Mouse (Mus musculus): ENCODE data around the gene Nfat5. TPM values are rescaled to one million over a fixed set of nuclear protein-coding genes. Genes with fewer than 3 reads are reported as not detected.

The Nfat5 gene
- polyA plus RNA-seq, 1 experiment, result 15.5 TPM

GRCm38 (mm10) chr8:107385063-107385462 is 91.8 kb downstream of the Nfat5 start:
- Histone ChIP-seq H3K4me3 (ENCODE audit: low read depth, low read length) (no peak overlapping the region), H3K27ac (ENCODE audit: insufficient read depth, low read depth, low read length) (no peak overlapping the region), H3K4me1 (ENCODE audit: control insufficient read depth, insufficient read depth, insufficient read length, low read length) (peaks cover 4% of the 10 kb centered on the region; the same call in 1 of the 2 replicates), H3K36me3 (ENCODE audit: control insufficient read depth, insufficient read depth, low read length) (no peaks in the 10 kb centered on the region), H3K27me3 (ENCODE audit: control insufficient read depth, insufficient read depth, low read length) (no peaks in the 10 kb centered on the region)
- TF ChIP-seq POLR2A (IDR thresholded peaks at IDR 0.05; ENCODE audit: low read depth, low read length) (no peak), CTCF (IDR thresholded peaks at IDR 0.05; ENCODE audit: extremely low read depth, insufficient read length, insufficient replicate concordance, low read depth, low read length) (no peak)
- WGBS, result 84% methylated on average over 2 of the region's 2 CpGs

GRCm38 (mm10) chr8:107386171-107386570 is 92.9 kb downstream of the Nfat5 start:
- Histone ChIP-seq H3K27ac (ENCODE audit: insufficient read depth, low read depth, low read length) (no peak overlapping the region), H3K36me3 (ENCODE audit: control insufficient read depth, insufficient read depth, low read length) (no peaks in the 10 kb centered on the region), H3K4me1 (ENCODE audit: control insufficient read depth, insufficient read depth, insufficient read length, low read length) (peaks cover 13% of the 10 kb centered on the region), H3K4me3 (ENCODE audit: low read depth, low read length) (no peak overlapping the region), H3K27me3 (ENCODE audit: control insufficient read depth, insufficient read depth, low read length) (no peaks in the 10 kb centered on the region)
- WGBS, result 43% methylated on average over 5 of the region's 5 CpGs
- no peak for TF ChIP-seq CTCF (IDR thresholded peaks at IDR 0.05; ENCODE audit: extremely low read depth, insufficient read length, insufficient replicate concordance, low read depth, low read length)
- TF ChIP-seq POLR2A (IDR thresholded peaks at IDR 0.05; ENCODE audit: low read depth, low read length), result no peak

GRCm38 (mm10) chr8:107386642-107387041 is 93.4 kb downstream of the Nfat5 start:
- 27% methylated on average over 3 of the region's 3 CpGs for WGBS

GRCm38 (mm10) chr8:107387861-107388260 is 94.6 kb downstream of the Nfat5 start:
- Histone ChIP-seq H3K4me1 (ENCODE audit: control insufficient read depth, insufficient read depth, insufficient read length, low read length) (peaks cover 13% of the 10 kb centered on the region), H3K4me3 (ENCODE audit: low read depth, low read length) (no peak overlapping the region), H3K36me3 (ENCODE audit: control insufficient read depth, insufficient read depth, low read length) (no peaks in the 10 kb centered on the region), H3K27ac (ENCODE audit: insufficient read depth, low read depth, low read length) (no peak overlapping the region), H3K27me3 (ENCODE audit: control insufficient read depth, insufficient read depth, low read length) (no peaks in the 10 kb centered on the region)
- TF ChIP-seq POLR2A (IDR thresholded peaks at IDR 0.05; ENCODE audit: low read depth, low read length), result no peak
- TF ChIP-seq CTCF (IDR thresholded peaks at IDR 0.05; ENCODE audit: extremely low read depth, insufficient read length, insufficient replicate concordance, low read depth, low read length), result peak; percentile 34; the same call in 1 of the 2 replicates
- WGBS, result 61% methylated on average over 5 of the region's 5 CpGs

More at GRCm38 (mm10) chr8:107386642-107387041, 93.4 kb downstream of the Nfat5 start:
- Histone ChIP-seq H3K36me3 (ENCODE audit: control insufficient read depth, insufficient read depth, low read length) (no peaks in the 10 kb centered on the region), H3K27me3 (ENCODE audit: control insufficient read depth, insufficient read depth, low read length) (no peaks in the 10 kb centered on the region), H3K4me1 (ENCODE audit: control insufficient read depth, insufficient read depth, insufficient read length, low read length) (peaks cover 13% of the 10 kb centered on the region), H3K4me3 (ENCODE audit: low read depth, low read length) (no peak overlapping the region), H3K27ac (ENCODE audit: insufficient read depth, low read depth, low read length) (no peak overlapping the region)
- TF ChIP-seq POLR2A (IDR thresholded peaks at IDR 0.05; ENCODE audit: low read depth, low read length), result no peak

- H3K4me3 ChIP-seq (ENCODE audit: low read depth, low read length), result no peak overlapping the region
- WGBS, result 14% methylated on average over 8 of the region's 8 CpGs
- H3K27ac ChIP-seq (ENCODE audit: insufficient read depth, low read depth, low read length), result peak overlapping the region; percentile 81
- TF ChIP-seq POLR2A (IDR thresholded peaks at IDR 0.05; ENCODE audit: low read depth, low read length) (no peak), CTCF (IDR thresholded peaks at IDR 0.05; ENCODE audit: extremely low read depth, insufficient read length, insufficient replicate concordance, low read depth, low read length) (no peak)
- peaks cover 13% of the 10 kb centered on the region for H3K4me1 ChIP-seq (ENCODE audit: control insufficient read depth, insufficient read depth, insufficient read length, low read length)
- no peaks in the 10 kb centered on the region for H3K27me3 ChIP-seq (ENCODE audit: control insufficient read depth, insufficient read depth, low read length)
- H3K36me3 ChIP-seq (ENCODE audit: control insufficient read depth, insufficient read depth, low read length), result no peaks in the 10 kb centered on the region
These were observed 96.3 kb downstream of the Nfat5 start for GRCm38 (mm10) chr8:107389557-107389956.

- 67% methylated on average over 16 of the region's 16 CpGs for WGBS
- Histone ChIP-seq H3K27me3 (ENCODE audit: control insufficient read depth, insufficient read depth, low read length) (no peaks in the 10 kb centered on the region), H3K27ac (ENCODE audit: insufficient read depth, low read depth, low read length) (peak overlapping the region; percentile 81), H3K4me3 (ENCODE audit: low read depth, low read length) (peak overlapping the region; percentile 3; the same call in 1 of the 2 replicates), H3K36me3 (ENCODE audit: control insufficient read depth, insufficient read depth, low read length) (no peaks in the 10 kb centered on the region), H3K4me1 (ENCODE audit: control insufficient read depth, insufficient read depth, insufficient read length, low read length) (peaks cover 13% of the 10 kb centered on the region)
- TF ChIP-seq POLR2A (IDR thresholded peaks at IDR 0.05; ENCODE audit: low read depth, low read length) (no peak), CTCF (IDR thresholded peaks at IDR 0.05; ENCODE audit: extremely low read depth, insufficient read length, insufficient replicate concordance, low read depth, low read length) (no peak)
These were observed 97.3 kb downstream of the Nfat5 start for GRCm38 (mm10) chr8:107390476-107391135.

GRCm38 (mm10) chr8:107391136-107391516 is 97.9 kb downstream of the Nfat5 start:
- H3K4me1 ChIP-seq (ENCODE audit: control insufficient read depth, insufficient read depth, insufficient read length, low read length), result peaks cover 13% of the 10 kb centered on the region
- no peak for TF ChIP-seq POLR2A (IDR thresholded peaks at IDR 0.05; ENCODE audit: low read depth, low read length)
- no peak for TF ChIP-seq CTCF (IDR thresholded peaks at IDR 0.05; ENCODE audit: extremely low read depth, insufficient read length, insufficient replicate concordance, low read depth, low read length)
- 40% methylated on average over 4 of the region's 4 CpGs for WGBS
- peak overlapping the region; percentile 3; the same call in 1 of the 2 replicates for H3K4me3 ChIP-seq (ENCODE audit: low read depth, low read length)
- no peaks in the 10 kb centered on the region for H3K27me3 ChIP-seq (ENCODE audit: control insufficient read depth, insufficient read depth, low read length)
- no peaks in the 10 kb centered on the region for H3K36me3 ChIP-seq (ENCODE audit: control insufficient read depth, insufficient read depth, low read length)
- peak overlapping the region; percentile 73 for H3K27ac ChIP-seq (ENCODE audit: insufficient read depth, low read depth, low read length)
